Mouse (Mus musculus): ENCODE results near the gene Kcnmb4. TPM values are rescaled to one million over a fixed set of nuclear protein-coding genes. Genes with fewer than 3 reads are reported as not detected.

Kcnmb4 gene
- 22.7 and 25.5 TPM in 2 replicates for polyA plus RNA-seq (2016; fragmentation: Nextera tagmentation; extraction: Ambion mirVana)

DNA sequence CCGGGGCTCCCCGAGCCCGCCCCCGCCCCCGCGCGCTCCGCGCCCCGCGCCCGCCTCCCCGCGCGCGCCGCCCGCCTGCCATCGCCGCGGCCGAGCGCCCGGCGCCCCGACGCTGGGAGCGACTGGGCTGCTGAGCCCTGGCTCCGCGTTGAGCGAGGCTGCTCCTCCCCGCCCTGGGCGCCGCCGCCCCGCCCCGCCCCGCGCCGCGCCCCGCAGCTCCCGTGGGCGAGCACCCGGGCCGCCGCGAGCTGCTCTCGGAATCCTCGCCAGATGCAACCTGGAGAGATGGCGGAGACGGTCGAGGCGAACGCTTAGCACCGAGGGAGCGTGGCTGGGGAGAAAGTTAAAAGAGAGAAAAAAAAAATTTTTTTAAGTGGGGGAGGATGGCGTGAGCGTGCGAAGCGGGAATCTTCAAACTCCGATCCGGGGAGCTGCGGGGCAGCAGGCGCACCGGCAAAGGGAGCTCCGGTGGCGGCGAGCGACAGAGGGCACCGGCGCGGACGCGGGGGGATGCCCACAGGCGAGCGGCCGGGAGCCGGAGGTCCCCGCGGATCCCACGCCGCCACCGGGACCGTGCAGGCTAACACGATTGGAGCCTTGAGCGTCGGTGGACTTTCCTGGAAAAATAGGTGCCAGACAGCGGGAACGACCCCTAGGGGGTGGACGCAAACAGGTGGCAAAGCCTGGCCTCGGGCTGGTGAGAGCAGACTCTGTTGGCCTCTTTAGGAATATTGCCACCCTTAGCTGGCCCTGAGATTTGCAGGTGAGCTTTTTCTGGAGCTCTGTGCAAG, at the start of gene Kcnmb4:
Kcnmb4 (minus strand) TSS at position 120 of the 791 bp plus-strand sequence.
- Histone ChIP-seq H3K4me1 (peaks cover 21% of the 10 kb centered on the region), H3K4me2 (replicated peaks) (peak within 1 kb of the TSS; percentile 95), H3K27ac (peak within 1 kb of the TSS; percentile 68), H3K4me3 (peak within 1 kb of the TSS; percentile 70), H3K27me3 (replicated peaks) (no peaks in the 10 kb centered on the region), H3K36me3 (no peaks in the 10 kb centered on the region), H3K9ac (peak within 1 kb of the TSS; percentile 81), H3K9me3 (peaks cover 7% of the 10 kb centered on the region; the same call in 1 of the 2 replicates)
- peak; percentile 87 for ATAC-seq (ENCODE audit: low FRiP score, low read depth)
- 2% methylated on average over 79 of the region's 92 CpGs for WGBS

DNA sequence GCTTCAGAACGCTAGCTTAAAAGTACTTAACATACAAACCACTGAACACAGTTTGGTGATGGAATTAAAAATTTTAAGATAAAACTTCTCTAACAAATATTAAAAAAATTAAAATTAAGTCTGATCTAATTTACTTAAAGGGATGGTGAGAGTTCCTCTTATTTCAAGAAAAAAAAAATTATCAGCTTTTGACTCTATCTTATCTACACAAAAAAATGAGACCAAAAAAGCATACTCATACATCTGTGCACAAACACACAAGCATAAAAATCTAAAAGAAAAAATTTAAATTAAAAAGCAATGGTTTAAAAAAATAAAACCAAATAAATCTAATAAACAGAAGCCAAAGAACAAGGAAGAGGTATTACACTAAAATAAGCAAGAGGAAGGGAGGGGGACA, 45.9 kb upstream of the Kcnmb4 start:
- H3K9ac ChIP-seq = no peak overlapping the region
- H3K27ac ChIP-seq = no peak overlapping the region
- WGBS = 89% methylated on average over 1 of the region's 1 CpGs
- no peak overlapping the region for H3K4me2 ChIP-seq (replicated peaks)
- H3K27me3 ChIP-seq (replicated peaks) = no peaks in the 10 kb centered on the region
- no peaks in the 10 kb centered on the region for H3K4me1 ChIP-seq
- ATAC-seq (ENCODE audit: low FRiP score, low read depth) = no peak
- H3K4me3 ChIP-seq = no peak overlapping the region
- H3K36me3 ChIP-seq = no peaks in the 10 kb centered on the region
- H3K9me3 ChIP-seq = no peaks in the 10 kb centered on the region

GRCm38 (mm10) chr10:116515590-116515989, 41.9 kb upstream of the Kcnmb4 start:
- H3K27me3 ChIP-seq (replicated peaks) = no peaks in the 10 kb centered on the region
- WGBS = 95% methylated on average over 6 of the region's 6 CpGs
- H3K4me1 ChIP-seq = peaks cover 10% of the 10 kb centered on the region; the same call in 1 of the 2 replicates
- no peaks in the 10 kb centered on the region for H3K9me3 ChIP-seq
- ATAC-seq (ENCODE audit: low FRiP score, low read depth) = no peak
- no peak overlapping the region for H3K9ac ChIP-seq
- no peak overlapping the region for H3K27ac ChIP-seq
- H3K4me2 ChIP-seq (replicated peaks) = no peak overlapping the region
- no peak overlapping the region for H3K4me3 ChIP-seq
- no peaks in the 10 kb centered on the region for H3K36me3 ChIP-seq

GRCm38 (mm10) chr10:116515158-116515557, 41.5 kb upstream of the Kcnmb4 start:
- Histone ChIP-seq H3K27me3 (replicated peaks) (no peaks in the 10 kb centered on the region), H3K27ac (no peak overlapping the region), H3K4me1 (peaks cover 10% of the 10 kb centered on the region; the same call in 1 of the 2 replicates), H3K4me3 (no peak overlapping the region), H3K4me2 (replicated peaks) (no peak overlapping the region), H3K9me3 (no peaks in the 10 kb centered on the region), H3K36me3 (no peaks in the 10 kb centered on the region), H3K9ac (no peak overlapping the region)
- no peak for ATAC-seq (ENCODE audit: low FRiP score, low read depth)
- 90% methylated on average over 4 of the region's 4 CpGs for WGBS

GRCm38 (mm10) chr10:116513254-116513635, 39.6 kb upstream of the Kcnmb4 start:
- no peak overlapping the region for H3K9ac ChIP-seq
- no peak overlapping the region for H3K4me3 ChIP-seq
- H3K36me3 ChIP-seq = no peaks in the 10 kb centered on the region
- WGBS = 48% methylated on average over 7 of the region's 7 CpGs
- H3K27ac ChIP-seq = no peak overlapping the region
- peaks cover 10% of the 10 kb centered on the region; the same call in 1 of the 2 replicates for H3K4me1 ChIP-seq
- no peak for ATAC-seq (ENCODE audit: low FRiP score, low read depth)
- H3K4me2 ChIP-seq (replicated peaks) = no peak overlapping the region
- no peaks in the 10 kb centered on the region for H3K27me3 ChIP-seq (replicated peaks)
- no peaks in the 10 kb centered on the region for H3K9me3 ChIP-seq

- Histone ChIP-seq H3K9me3 (no peaks in the 10 kb centered on the region), H3K9ac (no peak overlapping the region), H3K27me3 (replicated peaks) (no peaks in the 10 kb centered on the region), H3K4me2 (replicated peaks) (no peak overlapping the region), H3K4me3 (no peak overlapping the region), H3K4me1 (peaks cover 10% of the 10 kb centered on the region; the same call in 1 of the 2 replicates), H3K36me3 (no peaks in the 10 kb centered on the region), H3K27ac (no peak overlapping the region)
- 75% methylated on average over 11 of the region's 11 CpGs for WGBS
- ATAC-seq (ENCODE audit: low FRiP score, low read depth) = no peak
Measured at GRCm38 (mm10) chr10:116512521-116513253, 39.0 kb upstream of the Kcnmb4 start.

GRCm38 (mm10) chr10:116505303-116506014, 31.8 kb upstream of the Kcnmb4 start:
- no peaks in the 10 kb centered on the region for H3K4me1 ChIP-seq
- no peak overlapping the region for H3K4me3 ChIP-seq
- no peaks in the 10 kb centered on the region for H3K27me3 ChIP-seq (replicated peaks)
- H3K4me2 ChIP-seq (replicated peaks) = no peak overlapping the region
- no peak overlapping the region for H3K27ac ChIP-seq
- no peak overlapping the region for H3K9ac ChIP-seq
- no peak for ATAC-seq (ENCODE audit: low FRiP score, low read depth)
- no peaks in the 10 kb centered on the region for H3K9me3 ChIP-seq
- WGBS = 92% methylated on average over 7 of the region's 7 CpGs
- peaks cover 7% of the 10 kb centered on the region; the same call in 1 of the 2 replicates for H3K36me3 ChIP-seq

DNA sequence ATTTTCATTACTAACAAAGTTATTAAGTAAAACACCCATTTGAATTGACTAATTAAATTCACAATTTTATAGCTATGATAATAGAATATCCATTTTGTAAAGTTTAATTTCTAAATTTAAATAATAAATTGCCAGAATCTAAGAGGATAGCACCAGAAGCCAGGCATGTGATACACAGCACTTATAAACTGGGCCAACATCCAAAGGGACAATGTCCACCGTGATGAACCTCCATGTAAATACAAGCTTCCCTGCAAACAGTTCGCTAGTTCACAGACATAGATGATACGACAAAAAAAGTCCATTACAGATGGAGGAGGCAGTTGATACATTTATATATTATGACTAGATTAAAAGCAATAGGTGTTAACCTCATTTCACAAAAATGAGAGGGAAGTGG, 19.1 kb upstream of the Kcnmb4 start:
- Histone ChIP-seq H3K27me3 (replicated peaks) (no peaks in the 10 kb centered on the region), H3K9ac (no peak overlapping the region), H3K9me3 (no peaks in the 10 kb centered on the region), H3K27ac (no peak overlapping the region), H3K4me3 (no peak overlapping the region), H3K4me1 (no peaks in the 10 kb centered on the region), H3K4me2 (replicated peaks) (no peak overlapping the region), H3K36me3 (peaks cover 33% of the 10 kb centered on the region)
- ATAC-seq (ENCODE audit: low FRiP score, low read depth) = no peak
- WGBS = 95% methylated on average over 3 of the region's 3 CpGs

DNA sequence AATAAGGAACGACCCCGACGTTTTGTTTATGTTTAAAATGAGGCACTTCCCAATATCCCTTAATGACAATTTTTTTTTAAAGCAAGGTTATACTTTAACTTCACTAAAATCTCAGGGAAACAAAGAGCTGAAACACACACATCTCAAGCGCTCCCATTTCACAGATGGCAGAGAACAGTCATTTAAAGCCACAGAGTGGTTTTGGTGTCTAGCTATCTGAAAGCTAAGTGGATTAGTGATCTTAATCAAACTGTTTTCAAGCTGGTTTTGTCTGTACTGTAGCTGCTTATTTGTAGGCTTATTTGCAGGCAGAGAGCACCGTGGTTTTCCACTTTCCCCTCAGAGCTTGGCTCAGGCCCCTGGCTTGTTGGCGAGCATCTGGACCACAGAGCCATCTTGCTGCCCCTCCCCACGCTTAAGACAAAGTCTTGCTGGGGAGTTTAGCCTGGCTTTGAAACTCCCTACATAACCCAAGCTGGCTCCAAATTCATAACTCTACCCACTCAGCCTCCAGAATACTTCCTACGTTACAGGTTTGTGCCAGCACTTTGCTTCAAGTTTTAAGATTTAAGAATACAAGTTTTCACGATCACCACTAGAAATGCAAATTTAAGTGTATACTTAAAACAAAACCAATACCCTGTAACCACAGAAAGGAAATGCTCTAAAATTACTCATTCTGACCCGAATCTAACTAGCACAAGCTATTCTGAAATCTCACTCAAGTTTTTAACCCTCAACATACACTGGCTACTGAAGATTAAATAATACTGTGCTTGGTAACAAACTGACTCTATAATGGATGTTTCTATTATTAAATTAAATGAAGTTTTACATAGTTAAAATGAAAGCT, 13.4 kb upstream of the Kcnmb4 start:
- Histone ChIP-seq H3K9ac (no peak overlapping the region), H3K9me3 (no peaks in the 10 kb centered on the region), H3K4me2 (replicated peaks) (no peak overlapping the region), H3K27me3 (replicated peaks) (no peaks in the 10 kb centered on the region), H3K36me3 (peaks cover 29% of the 10 kb centered on the region), H3K4me1 (no peaks in the 10 kb centered on the region), H3K4me3 (no peak overlapping the region), H3K27ac (no peak overlapping the region)
- 92% methylated on average over 10 of the region's 10 CpGs for whole genome bisulfite sequencing
- ATAC-seq (ENCODE audit: low FRiP score, low read depth) = no peak

DNA sequence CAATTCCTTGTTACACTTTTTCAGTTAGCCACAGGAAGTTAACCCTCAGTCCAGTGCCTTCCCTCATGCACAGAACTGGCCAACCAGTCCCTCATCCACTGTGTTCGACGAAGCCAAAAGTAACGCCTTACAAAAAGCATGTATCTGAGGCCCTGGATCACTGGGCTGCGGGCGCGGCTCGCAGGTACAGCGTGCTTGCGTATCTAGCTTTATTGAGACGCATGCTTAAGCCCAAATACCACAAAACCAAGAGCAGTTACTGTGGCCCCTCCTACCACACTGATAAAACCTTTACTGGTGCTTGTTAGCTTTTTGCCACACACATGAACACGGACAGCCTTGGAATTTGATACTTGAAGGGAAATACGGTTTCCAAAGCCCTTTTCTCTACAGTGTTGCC, 8.2 kb upstream of the Kcnmb4 start:
- ATAC-seq (ENCODE audit: low FRiP score, low read depth) = no peak
- H3K27ac ChIP-seq = no peak overlapping the region
- WGBS = 95% methylated on average over 12 of the region's 12 CpGs

DNA sequence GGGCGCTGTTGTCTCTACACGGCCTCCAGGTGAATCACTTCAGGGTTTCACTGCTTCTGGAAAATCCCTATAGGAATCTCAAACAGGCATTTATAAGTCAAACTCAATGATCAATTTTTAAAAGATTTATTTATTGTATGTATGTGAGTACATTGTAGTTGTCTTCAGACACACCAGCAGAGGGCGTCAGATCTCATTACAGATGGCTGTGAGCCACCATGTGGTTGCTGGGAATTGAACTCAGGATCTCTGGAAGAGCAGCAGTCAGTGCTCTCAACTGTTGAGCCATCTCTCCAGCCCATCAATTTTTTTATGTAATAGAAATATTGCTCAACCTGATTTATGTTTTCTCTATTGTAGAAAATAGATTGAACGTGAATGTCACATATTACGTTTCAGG, 7.3 kb upstream of the Kcnmb4 start:
- Histone ChIP-seq H3K27me3 (replicated peaks) (no peaks in the 10 kb centered on the region), H3K27ac (no peak overlapping the region), H3K4me3 (no peak overlapping the region), H3K4me2 (replicated peaks) (no peak overlapping the region), H3K36me3 (peaks cover 25% of the 10 kb centered on the region), H3K9ac (no peak overlapping the region), H3K4me1 (no peaks in the 10 kb centered on the region), H3K9me3 (peaks cover 7% of the 10 kb centered on the region; the same call in 1 of the 2 replicates)
- WGBS = 92% methylated on average over 5 of the region's 5 CpGs
- ATAC-seq (ENCODE audit: low FRiP score, low read depth) = no peak

More for the DNA sequence above, 8.2 kb upstream of the Kcnmb4 start:
- peaks cover 27% of the 10 kb centered on the region for H3K36me3 ChIP-seq
- H3K4me1 ChIP-seq = no peaks in the 10 kb centered on the region
- H3K9ac ChIP-seq = no peak overlapping the region
- no peak overlapping the region for H3K4me3 ChIP-seq
- no peaks in the 10 kb centered on the region for H3K27me3 ChIP-seq (replicated peaks)
- 0 out of 2 replicates have a peak, but pooled peaks cover 2% of the 10 kb centered on the region for H3K9me3 ChIP-seq
- H3K4me2 ChIP-seq (replicated peaks) = no peak overlapping the region

Data from neural tube, embryonic 12.5 days (tissue).